Mouse (Mus musculus): ENCODE data around the gene Fam180a. TPM values are rescaled to one million over a fixed set of nuclear protein-coding genes. Genes with fewer than 3 reads are reported as not detected.

The Fam180a gene
- polyA plus RNA-seq, 2 experiments: 0.02 to 0.11 TPM

DNA sequence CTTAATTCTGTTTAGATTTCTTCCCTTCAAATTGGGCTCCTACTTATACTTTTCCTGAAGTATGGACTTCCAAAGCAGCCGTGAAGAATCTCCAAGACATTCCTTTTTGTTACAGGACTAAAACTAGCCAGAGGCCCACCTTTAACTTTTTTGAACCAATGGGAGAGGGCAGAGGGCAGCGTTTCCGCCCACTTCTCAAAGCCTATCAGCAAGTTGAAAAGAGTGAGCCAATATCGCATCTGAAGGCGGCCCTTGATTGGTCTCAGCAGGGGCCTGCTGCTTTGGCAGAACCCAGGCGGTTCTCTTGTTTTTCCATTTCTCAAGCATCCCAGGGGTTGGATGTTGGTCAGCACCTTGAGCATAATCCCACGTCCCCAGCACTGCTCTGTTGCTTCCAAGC is 17.9 kb downstream of the Fam180a start, which contains the start of gene Slc13a4:
TSS of gene Slc13a4 (minus strand) at position 95 of the 400 bp plus-strand sequence.
- no peak for ATAC-seq (ENCODE audit: insufficient read depth)
- 34% methylated on average over 7 of the region's 7 CpGs for WGBS (ENCODE audit: insufficient replicate concordance)
- no peak for DNase-seq (ENCODE audit: low read depth in 3 of 3, low spot score in 3 of 3)

DNA sequence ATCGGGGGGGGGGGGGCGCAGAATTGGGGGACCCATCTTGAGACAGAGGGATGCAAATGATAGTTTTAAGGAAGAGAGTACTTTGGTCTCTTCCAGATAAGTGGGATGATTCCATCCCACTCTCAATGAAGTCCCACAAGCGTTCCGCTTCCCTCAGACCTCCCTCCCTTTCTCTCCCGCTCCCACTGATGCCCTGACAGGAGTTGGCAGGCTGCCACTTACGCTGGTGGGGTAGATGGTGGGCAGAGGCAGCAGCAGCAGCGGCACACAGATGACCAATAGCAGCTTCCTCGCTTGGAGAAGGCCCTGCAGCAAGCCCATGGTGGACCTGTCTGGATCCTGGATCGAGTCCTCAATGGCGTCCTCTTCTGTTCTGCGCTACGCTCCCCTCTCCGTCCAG is 18.8 kb downstream of the Fam180a start:
- Histone ChIP-seq H3K9me3 (ENCODE audit: control insufficient read depth, low read length) (no peaks in the 10 kb centered on the region), H3K9ac (replicated peaks) (no peak overlapping the region), H3K4me1 (replicated peaks; ENCODE audit: control insufficient read depth in 2 of 2, insufficient read depth in 2 of 2, low read length in 1 of 2) (peaks cover 0 to 5% of the 10 kb centered on the region in 2 experiments; a peak in 2 of 4 replicates), H3K27me3 (ENCODE audit: control insufficient read depth, insufficient read depth, low read length) (no peaks in the 10 kb centered on the region), H3K4me3 (ENCODE audit: insufficient read depth in 1 of 2, low read depth in 2 of 2, low read length in 2 of 2) (no peak overlapping the region), H3K36me3 (replicated peaks; ENCODE audit: control insufficient read depth, insufficient read depth, low read depth) (no peaks in the 10 kb centered on the region), H3K4me2 (ENCODE audit: low read depth) (no peak overlapping the region), H3K27ac (no peak overlapping the region)
- 67% methylated on average over 13 of the region's 13 CpGs for WGBS (ENCODE audit: insufficient replicate concordance)
- TF ChIP-seq EP300 (IDR thresholded peaks at IDR 0.05; ENCODE audit: low read depth) (no peak), CTCF (IDR thresholded peaks at IDR 0.05; ENCODE audit: low read depth) (no peak)
- ATAC-seq (ENCODE audit: insufficient read depth): no peak
- DNase-seq (ENCODE audit: low read depth in 3 of 3, low spot score in 3 of 3): no peak

More for the DNA sequence above, 17.9 kb downstream of the Fam180a start, which contains the start of gene Slc13a4:
- TF ChIP-seq EP300 (IDR thresholded peaks at IDR 0.05; ENCODE audit: low read depth) (no peak), CTCF (IDR thresholded peaks at IDR 0.05; ENCODE audit: low read depth) (no peak)
- Histone ChIP-seq H3K4me3 (ENCODE audit: insufficient read depth in 1 of 2, low read depth in 2 of 2, low read length in 2 of 2) (no peak within 1 kb of the TSS), H3K4me2 (ENCODE audit: low read depth) (no peak within 1 kb of the TSS), H3K9me3 (ENCODE audit: control insufficient read depth, low read length) (no peaks in the 10 kb centered on the region), H3K9ac (replicated peaks) (no peak within 1 kb of the TSS), H3K27me3 (ENCODE audit: control insufficient read depth, insufficient read depth, low read length) (no peaks in the 10 kb centered on the region), H3K36me3 (replicated peaks; ENCODE audit: control insufficient read depth, insufficient read depth, low read depth) (no peaks in the 10 kb centered on the region), H3K27ac (no peak within 1 kb of the TSS), H3K4me1 (replicated peaks; ENCODE audit: control insufficient read depth in 2 of 2, insufficient read depth in 2 of 2, low read length in 1 of 2) (no peaks in the 10 kb centered on the region; a peak in 1 of 4 replicates)

DNA sequence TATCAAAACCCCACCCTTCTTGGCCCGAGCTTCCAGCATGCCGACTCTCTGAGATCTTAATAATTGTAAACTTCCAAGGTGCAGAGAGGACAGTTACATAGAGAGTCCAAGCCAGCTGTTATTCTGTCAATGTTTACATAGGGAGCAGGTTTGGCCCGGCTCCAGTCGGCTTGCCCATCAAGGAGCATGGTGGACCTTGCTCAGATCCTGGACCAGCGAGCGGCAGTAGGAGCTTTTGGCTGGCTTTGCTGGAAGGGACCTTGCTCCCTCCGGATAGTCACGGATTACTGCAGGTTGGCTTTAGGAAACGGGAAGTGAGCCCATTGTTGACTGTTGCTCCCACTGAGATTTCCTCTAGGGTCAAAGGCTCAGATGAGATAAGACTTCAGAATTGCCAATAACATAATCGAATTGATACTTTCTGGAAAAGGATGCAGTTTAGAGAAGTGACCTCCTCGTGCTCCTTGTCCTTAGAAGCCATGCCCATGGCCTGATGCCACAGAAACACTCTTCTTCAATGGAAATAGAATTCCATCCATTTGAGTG is 22.5 kb downstream of the Fam180a start:
- Histone ChIP-seq H3K9me3 (ENCODE audit: control insufficient read depth, low read length) (no peaks in the 10 kb centered on the region), H3K9ac (replicated peaks) (no peak overlapping the region), H3K4me2 (ENCODE audit: low read depth) (no peak overlapping the region), H3K27ac (no peak overlapping the region), H3K4me3 (ENCODE audit: insufficient read depth in 1 of 2, low read depth in 2 of 2, low read length in 2 of 2) (no peak overlapping the region), H3K36me3 (replicated peaks; ENCODE audit: control insufficient read depth, insufficient read depth, low read depth) (no peaks in the 10 kb centered on the region), H3K4me1 (replicated peaks; ENCODE audit: control insufficient read depth in 2 of 2, insufficient read depth in 2 of 2, low read length in 1 of 2) (peaks cover 0 to 5% of the 10 kb centered on the region in 2 experiments; a peak in 2 of 4 replicates), H3K27me3 (ENCODE audit: control insufficient read depth, insufficient read depth, low read length) (no peaks in the 10 kb centered on the region)
- WGBS (ENCODE audit: insufficient replicate concordance): 51% methylated on average over 11 of the region's 11 CpGs
- peak; percentile 66 for ATAC-seq (ENCODE audit: insufficient read depth)
- no peak for TF ChIP-seq EP300 (IDR thresholded peaks at IDR 0.05; ENCODE audit: low read depth)
- TF ChIP-seq CTCF (IDR thresholded peaks at IDR 0.05; ENCODE audit: low read depth): no peak
- peak; percentile 11 to 20 (median 18) for DNase-seq (ENCODE audit: low read depth in 3 of 3, low spot score in 3 of 3)

DNA sequence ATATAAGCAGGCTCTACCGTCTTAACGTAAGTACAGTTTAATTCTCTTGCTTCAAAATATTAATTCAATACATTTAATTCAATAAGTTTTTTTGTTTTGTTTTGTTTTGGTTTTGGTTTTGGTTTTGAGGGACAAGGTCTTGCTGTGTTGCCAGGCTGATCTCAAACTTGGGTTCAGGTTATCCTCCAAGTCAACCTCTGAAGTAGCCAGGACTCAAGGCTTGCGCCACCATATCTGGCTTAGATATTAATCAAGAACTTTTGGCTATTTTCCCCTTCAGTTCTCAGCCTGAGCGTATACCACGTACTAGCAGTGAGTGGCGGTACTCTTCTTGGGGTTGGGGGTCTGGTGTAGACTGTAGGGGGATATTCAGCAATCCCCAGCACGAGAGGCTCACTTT is 23.4 kb downstream of the Fam180a start:
- H3K9ac ChIP-seq (replicated peaks): no peak overlapping the region
- DNase-seq (ENCODE audit: low read depth in 3 of 3, low spot score in 3 of 3) (no peak), ATAC-seq (ENCODE audit: insufficient read depth) (no peak)
- no peak overlapping the region for H3K27ac ChIP-seq
- no peaks in the 10 kb centered on the region for H3K36me3 ChIP-seq (replicated peaks; ENCODE audit: control insufficient read depth, insufficient read depth, low read depth)
- 74% methylated on average over 7 of the region's 7 CpGs for WGBS (ENCODE audit: insufficient replicate concordance)
- TF ChIP-seq CTCF (IDR thresholded peaks at IDR 0.05; ENCODE audit: low read depth) (no peak), EP300 (IDR thresholded peaks at IDR 0.05; ENCODE audit: low read depth) (no peak)
- H3K4me2 ChIP-seq (ENCODE audit: low read depth): no peak overlapping the region
- H3K4me1 ChIP-seq (replicated peaks; ENCODE audit: control insufficient read depth in 2 of 2, insufficient read depth in 2 of 2, low read length in 1 of 2): peaks cover 0 to 6% of the 10 kb centered on the region in 2 experiments; a peak in 2 of 4 replicates
- H3K9me3 ChIP-seq (ENCODE audit: control insufficient read depth, low read length): no peaks in the 10 kb centered on the region
- no peak overlapping the region for H3K4me3 ChIP-seq (ENCODE audit: insufficient read depth in 1 of 2, low read depth in 2 of 2, low read length in 2 of 2)
- no peaks in the 10 kb centered on the region for H3K27me3 ChIP-seq (ENCODE audit: control insufficient read depth, insufficient read depth, low read length)

DNA sequence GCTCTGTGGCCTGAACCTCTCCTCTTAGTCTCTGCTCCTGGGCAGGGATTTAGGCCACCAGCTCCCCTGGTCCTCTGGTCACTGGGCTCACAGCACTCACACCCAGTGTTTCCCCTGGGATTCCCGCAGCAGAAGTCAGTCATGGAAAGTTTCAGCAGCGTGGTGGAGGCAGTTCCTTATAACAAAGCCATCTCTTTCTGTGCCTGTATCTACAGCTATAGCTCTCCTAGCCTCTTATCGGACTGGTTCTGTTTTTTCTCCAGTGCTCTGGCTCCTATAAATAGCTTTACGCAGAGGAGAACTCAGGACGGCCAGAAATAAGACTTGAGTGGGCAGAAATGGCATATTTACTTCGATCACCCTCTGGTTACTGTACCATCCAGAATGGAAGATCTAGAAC is 27.6 kb downstream of the Fam180a start:
- 42% methylated on average over 6 of the region's 6 CpGs for WGBS (ENCODE audit: insufficient replicate concordance)
- TF ChIP-seq EP300 (IDR thresholded peaks at IDR 0.05; ENCODE audit: low read depth): no peak
- TF ChIP-seq CTCF (IDR thresholded peaks at IDR 0.05; ENCODE audit: low read depth): no peak
- Histone ChIP-seq H3K4me3 (ENCODE audit: insufficient read depth in 1 of 2, low read depth in 2 of 2, low read length in 2 of 2) (no peak overlapping the region), H3K4me1 (replicated peaks; ENCODE audit: control insufficient read depth in 2 of 2, insufficient read depth in 2 of 2, low read length in 1 of 2) (peaks cover 0 to 9% of the 10 kb centered on the region in 2 experiments; a peak in 2 of 4 replicates), H3K9me3 (ENCODE audit: control insufficient read depth, low read length) (no peaks in the 10 kb centered on the region), H3K9ac (replicated peaks) (no peak overlapping the region), H3K27ac (no peak overlapping the region), H3K36me3 (replicated peaks; ENCODE audit: control insufficient read depth, insufficient read depth, low read depth) (no peaks in the 10 kb centered on the region), H3K27me3 (ENCODE audit: control insufficient read depth, insufficient read depth, low read length) (no peaks in the 10 kb centered on the region), H3K4me2 (ENCODE audit: low read depth) (no peak overlapping the region)
- no peak for ATAC-seq (ENCODE audit: insufficient read depth)
- no peak for DNase-seq (ENCODE audit: low read depth in 3 of 3, low spot score in 3 of 3)

All from liver, embryonic 14.5 days (tissue).